Mouse (Mus musculus) CD4-positive naive resting alpha-beta T cell, adult 76 days (primary cell): Measurements from ENCODE around the gene Obsl1. TPM values are rescaled to one million over a fixed set of nuclear protein-coding genes. Genes with fewer than 3 reads are reported as not detected.

Experiments
- total RNA-seq: library from RNA; stranded (reverse); gene quantifications from one replicate; pipeline ENCODE4 v1.2.4, GENCODE M21; 2023

Gene Obsl1
- 2.3 TPM for total RNA-seq

GRCm38 (mm10) chr1:75505956-75506831, at the start of gene Obsl1:
Gene Obsl1, minus strand, starts transcription at chr1:75506452.

GRCm38 (mm10) chr1:75545965-75546956, 40.0 kb upstream of the Obsl1 start, which contains the start of gene Slc4a3:
Gene Slc4a3, plus strand, starts transcription at chr1:75546266.

GRCm38 (mm10) chr1:75521321-75522031, 15.2 kb upstream of the Obsl1 start, which contains the start of gene Stk11ip:
Gene Stk11ip, plus strand, starts transcription at chr1:75521529.

GRCm38 (mm10) chr1:75507006-75507405, 754 bp upstream of the Obsl1 start, which contains the start of gene Inha:
Gene Inha, plus strand, starts transcription at chr1:75507077.

GRCm38 (mm10) chr1:75478916-75479634, 27.2 kb downstream of the Obsl1 start, which contains the start of the genes Chpf and Tmem198:
Gene Chpf, minus strand, starts transcription at chr1:75479307.
Gene Tmem198, plus strand, starts transcription at chr1:75479532.

GRCm38 (mm10) chr1:75450314-75451005, 55.8 kb downstream of the Obsl1 start, which contains the start of gene Asic4:
Gene Asic4, plus strand, starts transcription at chr1:75450436.

GRCm38 (mm10) chr1:75435475-75436328, 70.5 kb downstream of the Obsl1 start, which contains the start of gene Gmppa:
Gene Gmppa, plus strand, starts transcription at chr1:75435930.

Other genes starting within 250 kb of the Obsl1 start
- gene Ptprn, start 241.9 kb downstream of the Obsl1 start, total RNA-seq = 0.41 TPM
- gene Resp18, start 228.0 kb downstream of the Obsl1 start, total RNA-seq = not detected
- gene Dnpep, start 188.5 kb downstream of the Obsl1 start, total RNA-seq = 34.7 TPM
- gene Des, start 146.1 kb downstream of the Obsl1 start, total RNA-seq = not detected
- gene Speg, start 131.2 kb downstream of the Obsl1 start, total RNA-seq = 0.70 TPM
- gene Gmppa, start 70.5 kb downstream of the Obsl1 start, total RNA-seq = 44.5 TPM
- gene Asic4, start 56.0 kb downstream of the Obsl1 start, total RNA-seq = not detected
- gene Chpf, start 27.1 kb downstream of the Obsl1 start, total RNA-seq = 20.8 TPM
- 5.5 TPM for gene Tmem198, start 26.9 kb downstream of the Obsl1 start, total RNA-seq
- 0.53 TPM for gene Inha, start 625 bp upstream of the Obsl1 start, total RNA-seq
- 116 TPM for gene Stk11ip, start 15.1 kb upstream of the Obsl1 start, total RNA-seq
- gene Slc4a3, start 39.8 kb upstream of the Obsl1 start, total RNA-seq = not detected